Mouse (Mus musculus): Measurements from ENCODE around the gene Ttc7.

Ttc7 gene

GRCm38 (mm10) chr17:87314121-87314520 lies 31.4 kb downstream of the Ttc7 start:
- DNase-seq (ENCODE audit: extremely low spot score) = no peak

GRCm38 (mm10) chr17:87314530-87314946 lies 31.9 kb downstream of the Ttc7 start:
- no peak for DNase-seq (ENCODE audit: extremely low spot score)

- DNase-seq (ENCODE audit: extremely low spot score) = peak; percentile 87
Measured at GRCm38 (mm10) chr17:87315021-87315531, 32.4 kb downstream of the Ttc7 start.

GRCm38 (mm10) chr17:87315891-87316763 lies 33.4 kb downstream of the Ttc7 start:
- DNase-seq (ENCODE audit: extremely low spot score) = no peak

- no peak for DNase-seq (ENCODE audit: extremely low spot score)
Measured at GRCm38 (mm10) chr17:87317271-87317670, 34.6 kb downstream of the Ttc7 start.

- DNase-seq (ENCODE audit: extremely low spot score) = no peak
Measured at GRCm38 (mm10) chr17:87317947-87318346, 35.3 kb downstream of the Ttc7 start.

- DNase-seq (ENCODE audit: extremely low spot score) = no peak
Measured at GRCm38 (mm10) chr17:87321673-87322072, 39.0 kb downstream of the Ttc7 start.

- no peak for DNase-seq (ENCODE audit: extremely low spot score)
Measured at GRCm38 (mm10) chr17:87323215-87323614, 40.5 kb downstream of the Ttc7 start.

- no peak for DNase-seq (ENCODE audit: extremely low spot score)
Measured at GRCm38 (mm10) chr17:87325501-87325900, 42.8 kb downstream of the Ttc7 start.

GRCm38 (mm10) chr17:87326987-87327386 lies 44.3 kb downstream of the Ttc7 start:
- peak; percentile 58 for DNase-seq (ENCODE audit: extremely low spot score)

- DNase-seq (ENCODE audit: extremely low spot score) = no peak
Measured at GRCm38 (mm10) chr17:87327645-87328044, 45.0 kb downstream of the Ttc7 start.

- DNase-seq (ENCODE audit: extremely low spot score) = no peak
Measured at GRCm38 (mm10) chr17:87328177-87328768, 45.6 kb downstream of the Ttc7 start.

GRCm38 (mm10) chr17:87329144-87329700 lies 46.5 kb downstream of the Ttc7 start:
- no peak for DNase-seq (ENCODE audit: extremely low spot score)

- no peak for DNase-seq (ENCODE audit: extremely low spot score)
Measured at GRCm38 (mm10) chr17:87330250-87330920, 47.7 kb downstream of the Ttc7 start.

- DNase-seq (ENCODE audit: extremely low spot score) = peak; percentile 69
Measured at GRCm38 (mm10) chr17:87330921-87331291, 48.2 kb downstream of the Ttc7 start.

GRCm38 (mm10) chr17:87331336-87332141 lies 48.9 kb downstream of the Ttc7 start:
- peak; percentile 38 for DNase-seq (ENCODE audit: extremely low spot score)

GRCm38 (mm10) chr17:87332142-87332815 lies 49.6 kb downstream of the Ttc7 start:
- no peak for DNase-seq (ENCODE audit: extremely low spot score)

GRCm38 (mm10) chr17:87332887-87333286 lies 50.2 kb downstream of the Ttc7 start:
- DNase-seq (ENCODE audit: extremely low spot score) = no peak

GRCm38 (mm10) chr17:87334162-87334561 lies 51.5 kb downstream of the Ttc7 start:
- no peak for DNase-seq (ENCODE audit: extremely low spot score)

- no peak for DNase-seq (ENCODE audit: extremely low spot score)
Measured at GRCm38 (mm10) chr17:87335152-87335551, 52.5 kb downstream of the Ttc7 start.

- no peak for DNase-seq (ENCODE audit: extremely low spot score)
Measured at GRCm38 (mm10) chr17:87335727-87336126, 53.0 kb downstream of the Ttc7 start.

Measured in embryo, embryonic 9.5 days (tissue).